Mouse (Mus musculus) heart, embryonic 16.5 days (tissue): ENCODE data around the gene Tubb1. TPM values are rescaled to one million over a fixed set of nuclear protein-coding genes. Genes with fewer than 3 reads are reported as not detected.

Source experiments
- ATAC-seq: fragments of 200-750 bp; cut with Nextera tagmentation; replicated peaks from 2 replicates; pipeline ENCODE4 v1.8.0; 2017; ENCODE audit warnings: moderate number of reproducible peaks; ENCODE audit not compliant: insufficient read depth, low FRiP score; ENCODE audit errors: extremely low read depth
- H3K27ac ChIP-seq: fragments of 300-500 bp; sonication (generic); 2 replicates; pipeline ENCODE4 v1.5.1; 2014; ENCODE audit warnings: mild to moderate bottlenecking, low read length, control low read depth, moderate library complexity
- H3K27me3 ChIP-seq: fragments of 300-500 bp; sonication (generic); 2 replicates; pipeline ENCODE4 v1.6.1; 2014; ENCODE audit warnings: low read length, mixed read lengths; ENCODE audit not compliant: control insufficient read depth, insufficient read depth
- H3K36me3 ChIP-seq: fragments of 300-500 bp; sonication (generic); 2 replicates; pipeline ENCODE4 v1.6.1; 2014; ENCODE audit not compliant: control insufficient read depth, insufficient read depth
- H3K4me1 ChIP-seq: fragments of 300-500 bp; sonication (generic); 2 replicates; pipeline ENCODE4 v1.6.1; 2014; ENCODE audit warnings: low read length, mixed read lengths; ENCODE audit not compliant: control insufficient read depth, insufficient read depth
- H3K4me2 ChIP-seq: fragments of 300-500 bp; sonication (generic); 2 replicates; pipeline ENCODE4 v1.6.1; 2014; ENCODE audit warnings: low read depth, mild to moderate bottlenecking, control low read depth, low read length
- H3K4me3 ChIP-seq: fragments of 300-500 bp; sonication (generic); 2 replicates; pipeline ENCODE4 v1.5.1; 2014; ENCODE audit warnings: mild to moderate bottlenecking, control low read depth, low read length
- H3K9ac ChIP-seq: fragments of 300-500 bp; sonication (generic); 2 replicates; pipeline ENCODE4 v1.6.1; 2014; ENCODE audit warnings: low read length, control low read depth
- H3K9me3 ChIP-seq: fragments of 300-500 bp; sonication (generic); replicated peaks from 2 replicates; pipeline ENCODE4 v1.6.1; 2016; ENCODE audit warnings: low read length; ENCODE audit not compliant: control insufficient read depth
- WGBS: fragments of 180-500 bp; shearing (Covaris S2); extraction: QIAGEN DNeasy Blood & Tissue Kit; methylation state at CpG from one replicate; pipeline ENCODE4 v1.1.7; 2014; 5-methylcytosine and 5-hydroxymethylcytosine counted together
- polyA plus RNA-seq: library from polyadenylated mRNA; unstranded; fragments of >200 nt; fragmentation: Nextera tagmentation; extraction: Ambion mirVana; gene quantifications from 2 replicates; pipeline ENCODE4 v1.2.1, GENCODE M21; 2015

The Tubb1 gene
- polyA plus RNA-seq, 1 experiment from 2014 or later = 2.5 TPM

DNA sequence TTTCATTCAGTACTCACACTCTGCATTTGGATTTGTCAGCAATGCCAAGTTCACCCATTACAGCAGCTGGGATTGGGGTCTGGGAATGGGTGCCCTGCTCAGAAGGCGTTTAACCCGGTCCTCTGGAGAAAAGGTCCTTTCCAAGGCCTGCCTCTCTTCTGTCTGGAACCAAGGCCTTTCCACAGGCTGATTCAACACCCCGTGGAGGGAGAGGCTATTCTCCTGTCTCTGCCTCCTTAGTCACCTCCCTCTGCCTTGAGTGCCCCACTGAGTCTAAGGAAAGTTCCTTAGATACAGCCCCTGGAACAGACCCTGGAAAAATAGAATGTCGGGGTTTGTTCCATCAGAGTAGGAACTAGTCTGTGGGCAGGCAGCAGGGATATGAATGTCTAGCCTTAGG is 2.1 kb upstream of the Tubb1 start:
- Histone ChIP-seq H3K9ac (no peak overlapping the region), H3K9me3 (no peaks in the 10 kb centered on the region), H3K27me3 (no peaks in the 10 kb centered on the region), H3K4me1 (no peaks in the 10 kb centered on the region), H3K36me3 (no peaks in the 10 kb centered on the region), H3K4me2 (no peak overlapping the region), H3K4me3 (no peak overlapping the region), H3K27ac (no peak overlapping the region)
- no peak for ATAC-seq
- WGBS = 83% methylated on average over 4 of the region's 4 CpGs

DNA sequence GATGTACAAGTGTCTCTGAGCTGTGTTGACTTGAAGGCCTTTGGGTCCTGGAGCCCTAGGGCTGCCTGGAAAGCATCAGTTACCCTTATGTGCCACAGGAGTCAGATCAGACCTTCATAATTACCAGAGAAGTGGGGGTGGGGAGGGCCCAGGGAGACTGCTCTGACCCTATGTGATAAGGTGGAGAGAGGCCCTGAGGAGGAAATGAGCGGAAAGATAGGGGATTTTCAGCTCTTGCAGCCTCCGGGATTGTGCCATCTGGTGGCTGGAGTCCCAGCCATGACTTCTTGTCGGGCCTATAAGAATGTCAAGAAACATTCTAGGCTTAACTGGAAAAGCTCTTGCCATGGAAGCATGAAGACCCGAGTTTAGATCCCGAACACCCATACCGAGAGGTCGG is 3.2 kb downstream of the Tubb1 start:
- Histone ChIP-seq H3K27ac (no peak overlapping the region), H3K9me3 (no peaks in the 10 kb centered on the region), H3K9ac (no peak overlapping the region), H3K36me3 (no peaks in the 10 kb centered on the region), H3K4me2 (no peak overlapping the region), H3K4me3 (no peak overlapping the region), H3K4me1 (no peaks in the 10 kb centered on the region), H3K27me3 (no peaks in the 10 kb centered on the region)
- ATAC-seq = no peak
- WGBS = 52% methylated on average over 7 of the region's 7 CpGs

DNA sequence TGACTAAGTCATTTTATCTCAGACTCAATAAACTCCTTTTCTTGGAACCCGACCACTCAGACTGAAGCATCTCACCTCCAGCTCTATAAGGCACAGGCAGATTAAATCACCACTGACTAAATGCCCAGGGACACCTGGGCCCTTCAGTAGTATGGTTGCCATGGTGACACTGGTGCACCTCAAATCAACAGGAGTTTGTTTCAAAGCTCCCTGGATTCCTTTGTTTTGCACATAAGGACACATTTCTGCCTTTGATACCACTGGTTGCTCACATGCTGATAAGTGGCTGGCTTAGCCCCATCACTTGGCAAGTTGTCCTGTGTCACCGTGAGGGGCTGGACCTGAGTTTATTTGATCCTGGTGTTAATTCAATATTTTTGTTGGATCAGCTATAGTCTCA is 8.9 kb downstream of the Tubb1 start:
- H3K27ac ChIP-seq = no peak overlapping the region

DNA sequence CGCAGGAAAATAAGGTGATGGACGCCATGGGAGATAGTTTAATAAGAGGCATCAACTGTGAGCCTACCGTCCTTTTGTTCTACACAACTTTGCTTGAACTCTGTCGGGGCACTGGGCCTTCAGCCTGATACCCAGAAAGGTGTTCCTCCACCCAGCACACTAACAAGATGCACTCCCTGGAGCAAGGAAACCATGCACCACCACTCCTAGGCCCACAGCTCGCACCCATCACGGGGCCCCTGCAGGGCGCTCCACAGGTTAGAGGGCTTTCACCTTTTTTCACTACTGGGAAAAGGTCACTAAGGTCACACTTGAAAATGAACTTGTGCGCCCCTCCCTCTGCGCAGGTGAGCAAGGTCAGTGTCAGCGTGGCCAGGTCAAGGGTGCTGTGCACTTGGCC is 12.9 kb downstream of the Tubb1 start:
- Histone ChIP-seq H3K27ac (peak overlapping the region; percentile 86), H3K9ac (peak overlapping the region; percentile 95), H3K36me3 (peaks cover 48% of the 10 kb centered on the region), H3K4me2 (peak overlapping the region; percentile 99), H3K4me1 (peaks cover 7% of the 10 kb centered on the region), H3K9me3 (no peaks in the 10 kb centered on the region), H3K27me3 (no peaks in the 10 kb centered on the region), H3K4me3 (peak overlapping the region; percentile 90)
- ATAC-seq = no peak; the same call in 1 of the 2 replicates
- 28% methylated on average over 10 of the region's 10 CpGs for WGBS

More for the DNA sequence above, 8.9 kb downstream of the Tubb1 start:
- Histone ChIP-seq H3K9ac (no peak overlapping the region), H3K36me3 (peaks cover 24% of the 10 kb centered on the region), H3K4me2 (no peak overlapping the region), H3K27me3 (no peaks in the 10 kb centered on the region), H3K9me3 (no peaks in the 10 kb centered on the region), H3K4me1 (peaks cover 6% of the 10 kb centered on the region), H3K4me3 (no peak overlapping the region)
- ATAC-seq = no peak
- 69% methylated on average over 2 of the region's 2 CpGs for WGBS

DNA sequence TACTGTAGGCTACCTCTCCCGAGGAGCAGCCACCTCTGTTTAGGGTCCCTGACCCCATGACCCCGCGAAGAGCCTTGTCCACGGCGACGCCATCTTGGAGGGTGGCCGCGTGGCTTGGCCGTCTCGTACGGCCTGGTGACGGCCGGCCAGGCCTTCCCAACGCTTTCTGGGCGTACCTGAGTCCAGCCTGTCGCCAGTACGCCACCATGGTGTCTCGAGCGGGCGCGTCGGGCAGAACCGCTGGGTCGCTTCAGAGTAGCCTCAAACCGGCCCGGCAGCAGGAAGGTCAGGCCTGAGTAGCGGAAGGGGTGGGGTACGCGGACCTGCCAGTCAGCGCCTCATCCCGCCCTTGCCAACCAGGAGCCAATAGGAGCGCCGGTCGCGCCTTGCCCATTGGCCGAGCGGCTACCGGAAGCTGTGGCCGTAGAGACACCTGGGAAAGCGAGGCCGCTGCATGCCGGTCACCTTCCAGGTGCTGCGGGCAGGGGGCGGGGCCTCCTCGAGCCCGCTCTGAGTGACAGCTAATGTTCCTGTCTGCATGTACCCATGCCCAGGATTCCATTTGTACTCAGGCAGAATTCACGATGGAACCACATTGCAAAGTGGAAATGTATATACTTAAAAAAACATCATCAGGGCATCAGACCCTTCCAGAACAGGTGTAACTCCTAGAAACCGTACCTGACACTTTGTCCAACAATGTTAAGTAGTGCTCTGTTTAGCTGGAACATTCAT is 13.5 kb downstream of the Tubb1 start, which contains the start of gene Atp5e:
Gene Atp5e (minus strand): TSS at position 317 of the 735 bp plus-strand sequence.
- H3K4me2 ChIP-seq = peak within 1 kb of the TSS; percentile 99
- H3K36me3 ChIP-seq = peaks cover 52% of the 10 kb centered on the region
- peak within 1 kb of the TSS; percentile 90 for H3K4me3 ChIP-seq
- 2% methylated on average over 48 of the region's 48 CpGs for WGBS
- no peaks in the 10 kb centered on the region for H3K9me3 ChIP-seq
- H3K4me1 ChIP-seq = peaks cover 7% of the 10 kb centered on the region
- peak within 1 kb of the TSS; percentile 86 for H3K27ac ChIP-seq
- H3K27me3 ChIP-seq = no peaks in the 10 kb centered on the region
- peak; percentile 100 for ATAC-seq
- H3K9ac ChIP-seq = peak within 1 kb of the TSS; percentile 95

DNA sequence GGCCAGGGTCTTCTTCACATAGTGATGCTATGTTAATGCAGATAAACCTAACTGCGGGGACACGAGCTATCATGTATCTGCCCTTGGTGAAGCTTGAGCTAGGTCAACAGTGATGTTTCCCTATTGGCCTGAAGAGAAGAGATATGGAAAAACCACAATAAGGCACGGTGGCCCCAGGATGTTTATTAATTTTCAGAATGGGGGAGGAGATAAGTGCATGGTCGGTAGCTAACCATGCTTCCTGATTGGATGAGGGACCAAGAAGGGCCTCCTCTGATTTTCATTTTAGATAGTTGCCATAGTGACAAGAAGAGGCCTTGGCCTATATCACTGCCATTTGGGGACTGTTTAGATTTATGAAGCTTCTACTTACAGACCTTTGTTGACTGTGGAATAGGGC is 19.8 kb downstream of the Tubb1 start:
- Histone ChIP-seq H3K27ac (no peak overlapping the region), H3K4me3 (no peak overlapping the region), H3K9me3 (no peaks in the 10 kb centered on the region), H3K9ac (no peak overlapping the region), H3K4me1 (peaks cover 28% of the 10 kb centered on the region), H3K4me2 (no peak overlapping the region), H3K27me3 (no peaks in the 10 kb centered on the region), H3K36me3 (peaks cover 47% of the 10 kb centered on the region)
- 70% methylated on average over 4 of the region's 4 CpGs for WGBS
- ATAC-seq = no peak

DNA sequence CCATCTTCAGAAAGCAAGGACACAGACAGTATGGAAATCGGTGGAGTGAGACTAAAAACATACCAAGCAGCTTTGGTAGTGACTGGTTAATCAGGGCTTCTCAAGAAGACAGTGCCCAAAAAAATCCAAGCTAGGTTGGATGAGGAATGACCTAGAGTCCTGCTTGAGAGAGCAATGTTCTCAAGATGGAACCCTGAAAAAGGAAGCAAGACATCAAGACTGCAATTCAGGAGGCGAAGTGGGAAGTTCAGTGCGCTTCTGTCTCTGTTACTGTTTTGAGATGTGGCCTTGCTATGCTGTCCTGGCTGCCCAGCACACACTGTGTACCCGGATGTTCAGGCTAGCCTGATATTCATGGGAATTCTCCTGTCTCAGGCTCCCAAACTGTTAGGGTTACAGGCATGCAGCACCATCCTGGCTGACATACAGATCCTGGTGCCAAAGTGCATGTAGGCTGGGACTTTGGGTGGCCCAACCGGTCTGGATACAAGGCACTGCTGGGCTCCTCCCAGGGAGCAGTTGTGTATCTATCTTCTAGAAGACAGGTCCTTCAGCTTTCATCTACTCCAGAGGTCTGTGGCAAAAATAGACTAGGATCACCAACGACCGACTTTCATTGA is 20.4 kb downstream of the Tubb1 start:
- no peaks in the 10 kb centered on the region for H3K27me3 ChIP-seq
- H3K9ac ChIP-seq = no peak overlapping the region
- no peaks in the 10 kb centered on the region for H3K9me3 ChIP-seq
- no peak for ATAC-seq
- H3K36me3 ChIP-seq = peaks cover 41% of the 10 kb centered on the region
- peaks cover 28% of the 10 kb centered on the region for H3K4me1 ChIP-seq
- H3K27ac ChIP-seq = 0 out of 2 replicates have a peak overlapping the region, but pooled peaks have one; percentile 7
- no peak overlapping the region for H3K4me3 ChIP-seq
- WGBS = 77% methylated on average over 7 of the region's 7 CpGs
- no peak overlapping the region for H3K4me2 ChIP-seq

DNA sequence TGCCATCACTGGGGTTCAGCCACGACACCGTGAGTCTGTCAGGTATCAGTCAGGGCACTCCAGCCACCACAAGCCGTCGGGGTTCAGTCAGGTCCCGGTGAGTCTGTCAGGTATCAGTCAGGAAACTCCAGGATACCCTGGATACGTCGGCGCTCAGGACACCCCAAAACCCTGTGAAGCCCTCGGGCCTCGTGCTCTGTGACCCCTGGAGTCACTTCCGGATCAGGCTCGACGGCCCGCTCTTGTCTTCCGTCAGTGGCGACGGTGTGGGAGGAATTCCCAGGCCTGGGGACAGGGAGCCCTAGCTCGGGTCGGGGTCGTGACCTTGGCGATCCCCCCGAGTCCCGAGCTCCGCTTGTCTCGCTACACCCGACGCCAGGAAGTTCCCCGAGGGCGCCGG is 21.9 kb downstream of the Tubb1 start:
- peak overlapping the region; percentile 90 for H3K9ac ChIP-seq
- peak overlapping the region; percentile 78 for H3K27ac ChIP-seq
- peak overlapping the region; percentile 91 for H3K4me2 ChIP-seq
- no peaks in the 10 kb centered on the region for H3K27me3 ChIP-seq
- no peaks in the 10 kb centered on the region for H3K9me3 ChIP-seq
- WGBS = 6% methylated on average over 30 of the region's 30 CpGs
- H3K4me1 ChIP-seq = peaks cover 28% of the 10 kb centered on the region
- H3K36me3 ChIP-seq = peaks cover 29% of the 10 kb centered on the region
- peak overlapping the region; percentile 89 for H3K4me3 ChIP-seq
- ATAC-seq = peak; percentile 19; the same call in 1 of the 2 replicates
